Mouse (Mus musculus): ENCODE results near the gene Gm26657. TPM values are rescaled to one million over a fixed set of nuclear protein-coding genes. Genes with fewer than 3 reads are reported as not detected.

Gene Gm26657
- total and polyA plus RNA-seq, 3 experiments: not detected

DNA sequence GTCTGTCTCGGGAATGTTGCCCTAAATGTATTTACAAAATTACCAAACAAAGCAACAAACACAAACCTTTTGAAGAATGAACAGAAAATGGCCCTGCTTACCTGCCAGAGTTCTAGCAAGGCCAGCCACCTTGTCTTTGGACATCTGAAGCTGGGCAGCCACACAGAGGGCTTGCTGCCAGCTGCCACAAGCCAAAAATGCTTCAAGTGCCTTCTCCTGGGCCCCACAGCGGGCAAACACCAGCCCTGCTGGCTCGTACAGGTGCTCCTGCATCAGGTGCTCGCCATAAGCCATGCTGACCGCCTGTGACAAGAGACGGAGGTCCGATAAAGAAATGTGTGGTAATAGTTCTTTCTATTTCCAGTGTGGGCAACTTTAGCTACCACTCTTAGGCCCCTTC is 29.0 kb downstream of the Gm26657 start:
- Histone ChIP-seq H3K27ac (peak overlapping the region; percentile 17), H3K4me3 (no peak overlapping the region), H3K9ac (ENCODE audit: low read depth, low read length) (no peak overlapping the region), H3K79me2 (replicated peaks; ENCODE audit: control insufficient read depth, insufficient read depth, low read length) (no peaks in the 10 kb centered on the region), H3K4me1 (ENCODE audit: control insufficient read depth, insufficient read depth, low read length) (no peaks in the 10 kb centered on the region; the same call in 1 of the 2 replicates), H3K36me3 (ENCODE audit: control insufficient read depth, insufficient read depth, low read length) (peaks cover 7% of the 10 kb centered on the region), H3K27me3 (ENCODE audit: control insufficient read depth, insufficient read depth, low read length) (no peaks in the 10 kb centered on the region)
- peak; percentile 62 to 73 for DNase-seq
- WGBS: 60% methylated on average over 7 of the region's 7 CpGs
- intact Hi-C loops (cut with DNase I): no loop called here
- no peak for TF ChIP-seq POLR2A (IDR thresholded peaks at IDR 0.05; ENCODE audit: insufficient read depth, low read depth, low read length)
- TF ChIP-seq EP300 (IDR thresholded peaks at IDR 0.05; ENCODE audit: insufficient read depth, low read depth, low read length): 0 out of 2 replicates have a peak, but pooled peaks have one; percentile 48
- TF ChIP-seq CTCF (IDR thresholded peaks at IDR 0.05): no peak

DNA sequence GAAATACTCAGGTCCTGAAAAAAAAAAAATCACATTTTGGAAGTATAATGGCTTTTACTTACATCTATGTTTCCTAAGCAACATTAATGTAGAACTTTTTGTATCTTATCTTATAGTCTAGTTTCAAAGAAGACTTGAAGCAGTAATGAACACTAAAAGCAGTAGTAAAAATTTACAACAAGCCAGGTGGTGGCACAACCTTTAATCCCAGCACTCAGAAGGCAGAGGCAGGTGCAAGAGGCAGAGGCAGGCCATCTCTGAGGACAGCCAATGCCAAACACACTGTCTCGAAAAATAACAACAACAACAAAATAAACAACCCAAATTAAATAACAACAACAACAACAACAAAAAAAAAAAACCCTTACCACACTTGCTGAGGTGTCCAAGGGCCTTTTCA is 31.2 kb downstream of the Gm26657 start:
- intact Hi-C loops (cut with DNase I): no loop called here
- no peak overlapping the region for H3K9ac ChIP-seq (ENCODE audit: low read depth, low read length)
- no peak overlapping the region for H3K4me3 ChIP-seq
- no peaks in the 10 kb centered on the region; the same call in 1 of the 2 replicates for H3K4me1 ChIP-seq (ENCODE audit: control insufficient read depth, insufficient read depth, low read length)
- DNase-seq: no peak
- no peaks in the 10 kb centered on the region for H3K27me3 ChIP-seq (ENCODE audit: control insufficient read depth, insufficient read depth, low read length)
- peaks cover 7% of the 10 kb centered on the region for H3K36me3 ChIP-seq (ENCODE audit: control insufficient read depth, insufficient read depth, low read length)
- TF ChIP-seq EP300 (IDR thresholded peaks at IDR 0.05; ENCODE audit: insufficient read depth, low read depth, low read length) (no peak), CTCF (IDR thresholded peaks at IDR 0.05) (no peak)
- H3K27ac ChIP-seq: no peak overlapping the region
- 64% methylated on average over 1 of the region's 1 CpGs for WGBS
- no peaks in the 10 kb centered on the region for H3K79me2 ChIP-seq (replicated peaks; ENCODE audit: control insufficient read depth, insufficient read depth, low read length)

Other genes with a start within 250 kb of the Gm26657 start
- gene Actl7b, start 1.4 kb downstream of the Gm26657 start, total RNA-seq (2021): not detected
- gene Actl7b, start 1.4 kb downstream of the Gm26657 start, polyA plus RNA-seq (2012; rRNA removed): 0.64 and 0.74 TPM in 2 replicates
- not detected for gene Actl7a, start 3.3 kb downstream of the Gm26657 start, total RNA-seq (2021)
- 0.23 and 0.37 TPM in 2 replicates for gene Actl7a, start 3.3 kb downstream of the Gm26657 start, polyA plus RNA-seq (2012; rRNA removed)
- gene Elp1, start 62.3 kb downstream of the Gm26657 start, total RNA-seq (2021): 10 to 100 TPM; 17.0 to 19.8 TPM
- gene Elp1, start 62.3 kb downstream of the Gm26657 start, polyA plus RNA-seq (2012; rRNA removed): 13.7 and 20.8 TPM in 2 replicates
- 1 to 10 TPM; 2.0 to 2.2 TPM for gene Fam206a, start 62.3 kb downstream of the Gm26657 start, total RNA-seq (2021)
- 1.9 TPM in 2 replicates for gene Fam206a, start 62.3 kb downstream of the Gm26657 start, polyA plus RNA-seq (2012; rRNA removed)
- 10 to 100 TPM; 30.8 to 31.9 TPM for gene Ctnnal1, start 125.1 kb downstream of the Gm26657 start, total RNA-seq (2021)
- gene Ctnnal1, start 125.1 kb downstream of the Gm26657 start, polyA plus RNA-seq (2012; rRNA removed): 6.5 and 12.7 TPM in 2 replicates
- gene Tmem245, start 207.4 kb downstream of the Gm26657 start, total RNA-seq (2021): 10 to 100 TPM; 66.3 to 77.3 TPM
- gene Tmem245, start 207.4 kb downstream of the Gm26657 start, polyA plus RNA-seq (2012; rRNA removed): 24.0 and 42.0 TPM in 2 replicates

All from heart, adult 2 months (tissue).